Mouse (Mus musculus) limb, embryonic 11.5 days (tissue): Measurements from ENCODE around the gene Birc5. TPM values are rescaled to one million over a fixed set of nuclear protein-coding genes. Genes with fewer than 3 reads are reported as not detected.
A peak's percentile ranks its signal among the peaks of the same experiment; 100 is the strongest.
"Not testable (repeated sequence)": the region's sequence is repeated elsewhere in the genome, so short reads cannot be mapped to it uniquely, and the experiment has no call there.

Experiments used
- ATAC-seq: fragments of 200-750 bp; cut with Nextera tagmentation; 2 replicates; pipeline ENCODE4 v1.8.0; 2017; ENCODE audit warnings: low read depth; ENCODE audit not compliant: insufficient number of reproducible peaks, low FRiP score, low TSS enrichment
- DNase-seq: peaks from one replicate; pipeline ENCODE4 v3.0.0-alpha.2; 2015; ENCODE audit warnings: low spot score
- H3K27ac ChIP-seq: fragments of 300-500 bp; sonication (generic); replicated peaks from 2 replicates; pipeline ENCODE4 v1.5.1; 2014; ENCODE audit warnings: low read depth, mild to moderate bottlenecking, low read length
- H3K27me3 ChIP-seq: fragments of 300-500 bp; sonication (generic); 2 replicates; pipeline ENCODE4 v1.6.1; 2014; ENCODE audit warnings: mild to moderate bottlenecking, low read length, mixed read lengths; ENCODE audit not compliant: control insufficient read depth, insufficient read depth
- H3K36me3 ChIP-seq: fragments of 300-500 bp; sonication (generic); 2 replicates; pipeline ENCODE4 v1.6.1; 2014; ENCODE audit warnings: mild to moderate bottlenecking, low read length, moderate library complexity, mixed read lengths; ENCODE audit not compliant: control insufficient read depth, insufficient read depth
- H3K4me1 ChIP-seq: fragments of 300-500 bp; sonication (generic); 2 replicates; pipeline ENCODE4 v1.6.1; 2014; ENCODE audit warnings: low read length, mixed read lengths; ENCODE audit not compliant: control insufficient read depth, insufficient read depth
- H3K4me2 ChIP-seq: fragments of 300-500 bp; sonication (generic); 2 replicates; pipeline ENCODE4 v1.6.1; 2014; ENCODE audit warnings: low read depth, mild to moderate bottlenecking, moderate library complexity; ENCODE audit not compliant: severe bottlenecking
- H3K4me3 ChIP-seq: fragments of 300-500 bp; sonication (generic); 2 replicates; pipeline ENCODE4 v1.5.1; 2014; ENCODE audit warnings: low read depth, low read length
- H3K9ac ChIP-seq: fragments of 300-500 bp; sonication (generic); 2 replicates; pipeline ENCODE4 v1.6.1; 2014; ENCODE audit warnings: mild to moderate bottlenecking, low read length
- H3K9me3 ChIP-seq: fragments of 300-500 bp; sonication (generic); 2 replicates; pipeline ENCODE4 v1.6.1; 2016; ENCODE audit warnings: low read length; ENCODE audit not compliant: control insufficient read depth
- WGBS: fragments of 180-500 bp; shearing (Covaris S2); extraction: QIAGEN DNeasy Blood & Tissue Kit; methylation state at CpG from one replicate; pipeline ENCODE4 v1.1.7; 2014; 5-methylcytosine and 5-hydroxymethylcytosine counted together
- polyA plus RNA-seq: library from polyadenylated mRNA; unstranded; fragments of >200 nt; fragmentation: Nextera tagmentation; extraction: Ambion mirVana; gene quantifications from 2 replicates; pipeline ENCODE4 v1.2.1, GENCODE M21; 2014

Gene Birc5
- polyA plus RNA-seq, 1 experiment from 2014 or later, result 435 TPM

GRCm38 (mm10) chr11:117828888-117829604 is 20.0 kb upstream of the Birc5 start:
- ATAC-seq (no peak), DNase-seq (no peak)
- no peaks in the 10 kb centered on the region for H3K27me3 ChIP-seq
- peaks cover 15% of the 10 kb centered on the region for H3K4me1 ChIP-seq
- WGBS, result 66% methylated on average over 9 of the region's 9 CpGs
- no peak overlapping the region for H3K27ac ChIP-seq
- no peak overlapping the region for H3K9ac ChIP-seq
- no peak overlapping the region for H3K4me3 ChIP-seq
- H3K9me3 ChIP-seq, result no peaks in the 10 kb centered on the region
- H3K4me2 ChIP-seq, result no peak overlapping the region
- H3K36me3 ChIP-seq, result no peaks in the 10 kb centered on the region

- Histone ChIP-seq H3K4me3 (no peak overlapping the region), H3K4me1 (peaks cover 10% of the 10 kb centered on the region), H3K4me2 (no peak overlapping the region), H3K27ac (no peak overlapping the region), H3K9ac (no peak overlapping the region), H3K9me3 (no peaks in the 10 kb centered on the region), H3K27me3 (no peaks in the 10 kb centered on the region), H3K36me3 (no peaks in the 10 kb centered on the region)
- WGBS, result 85% methylated on average over 2 of the region's 2 CpGs
- DNase-seq (no peak), ATAC-seq (no peak)
Measured at GRCm38 (mm10) chr11:117829671-117830215, 19.3 kb upstream of the Birc5 start.

GRCm38 (mm10) chr11:117830401-117830800 is 18.6 kb upstream of the Birc5 start:
- no peaks in the 10 kb centered on the region for H3K27me3 ChIP-seq
- H3K4me1 ChIP-seq, result peaks cover 10% of the 10 kb centered on the region
- H3K4me2 ChIP-seq, result no peak overlapping the region
- H3K27ac ChIP-seq, result no peak overlapping the region
- H3K4me3 ChIP-seq, result no peak overlapping the region
- 88% methylated on average over 9 of the region's 9 CpGs for WGBS
- no peaks in the 10 kb centered on the region for H3K36me3 ChIP-seq
- H3K9ac ChIP-seq, result no peak overlapping the region
- H3K9me3 ChIP-seq, result no peaks in the 10 kb centered on the region
- no peak for ATAC-seq
- no peak for DNase-seq

DNA sequence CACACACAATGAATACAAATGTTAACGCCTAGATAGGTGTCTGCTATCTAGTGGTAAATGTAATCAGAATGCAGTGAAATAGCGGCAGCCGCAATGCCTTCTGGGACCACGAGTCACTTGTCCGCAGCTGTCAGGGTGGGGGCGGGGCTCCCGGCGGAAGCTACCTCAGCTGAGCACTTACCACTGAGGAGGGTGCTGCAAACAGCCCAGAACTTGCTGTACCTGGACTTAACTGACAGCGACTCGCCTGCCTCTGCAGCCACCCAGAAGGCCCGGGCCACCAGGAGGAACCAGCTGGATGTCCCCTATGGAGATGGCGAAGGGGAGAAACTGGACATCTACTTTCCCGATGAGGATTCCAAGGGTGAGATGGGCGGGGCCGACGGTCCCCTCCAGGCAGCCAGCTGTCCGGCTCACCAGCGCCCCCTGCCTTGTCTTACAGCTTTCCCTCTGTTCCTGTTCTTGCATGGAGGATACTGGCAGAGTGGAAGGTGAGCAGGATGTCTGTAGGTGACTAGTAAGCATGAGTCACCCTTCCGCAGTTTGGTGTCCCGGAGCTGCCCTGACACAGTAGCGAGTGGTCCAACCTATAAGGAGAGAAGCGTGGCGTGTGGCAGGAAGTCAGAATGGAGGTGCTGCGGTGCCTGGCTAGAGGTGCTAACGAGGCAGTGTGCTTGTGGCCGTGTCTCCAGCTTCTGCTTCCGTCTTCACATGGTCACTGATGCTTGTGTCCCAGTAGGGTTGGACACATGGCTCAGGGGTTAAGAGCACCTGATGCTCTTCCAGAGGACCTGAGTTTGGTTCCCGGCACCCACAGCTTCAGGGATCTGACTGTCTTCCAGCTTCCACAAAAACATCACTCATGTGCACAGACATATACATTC is 16.7 kb upstream of the Birc5 start:
- no peaks in the 10 kb centered on the region for H3K9me3 ChIP-seq
- DNase-seq (peak; percentile 86), ATAC-seq (no peak)
- no peak overlapping the region for H3K9ac ChIP-seq
- H3K4me3 ChIP-seq, result 0 out of 2 replicates have a peak overlapping the region, but pooled peaks have one; percentile 7
- H3K27ac ChIP-seq, result no peak overlapping the region
- WGBS, result 20% methylated on average over 28 of the region's 28 CpGs
- no peaks in the 10 kb centered on the region; the same call in 1 of the 2 replicates for H3K4me1 ChIP-seq
- no peaks in the 10 kb centered on the region for H3K27me3 ChIP-seq
- H3K4me2 ChIP-seq, result peak overlapping the region; percentile 41; the same call in 1 of the 2 replicates
- H3K36me3 ChIP-seq, result no peaks in the 10 kb centered on the region

DNA sequence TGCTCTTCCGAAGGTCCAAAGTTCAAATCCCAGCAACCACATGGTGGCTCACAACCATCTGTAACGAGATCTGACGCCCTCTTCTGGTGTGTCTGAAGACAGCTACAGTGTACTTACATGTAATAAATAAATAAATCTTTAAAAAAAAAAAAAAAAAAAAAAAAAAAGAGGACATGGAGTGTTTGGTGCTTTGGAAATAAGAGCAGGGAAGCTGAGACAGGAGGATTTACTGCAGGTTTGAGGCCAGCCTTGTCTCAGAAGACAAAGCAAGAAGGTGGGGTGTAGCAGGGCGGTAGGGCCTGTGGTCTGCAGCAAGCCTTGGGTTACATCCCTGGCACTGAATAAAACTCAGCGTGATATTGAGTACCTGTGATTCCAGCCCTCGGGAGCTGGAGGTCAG is 15.5 kb upstream of the Birc5 start:
- WGBS, result 93% methylated on average over 4 of the region's 6 CpGs
- not testable (repeated sequence) for H3K36me3 ChIP-seq

GRCm38 (mm10) chr11:117834086-117834485 is 15.0 kb upstream of the Birc5 start:
- no peak overlapping the region for H3K27ac ChIP-seq
- H3K4me2 ChIP-seq, result no peak overlapping the region
- DNase-seq, result no peak
- ATAC-seq, result no peak
- H3K9ac ChIP-seq, result no peak overlapping the region
- H3K4me1 ChIP-seq, result no peaks in the 10 kb centered on the region; the same call in 1 of the 2 replicates
- no peaks in the 10 kb centered on the region for H3K36me3 ChIP-seq
- 94% methylated on average over 8 of the region's 8 CpGs for WGBS
- no peaks in the 10 kb centered on the region for H3K27me3 ChIP-seq
- H3K9me3 ChIP-seq, result no peaks in the 10 kb centered on the region
- H3K4me3 ChIP-seq, result no peak overlapping the region

More for the DNA sequence above, 15.5 kb upstream of the Birc5 start:
- not testable (repeated sequence) for H3K9me3 ChIP-seq, ATAC-seq, H3K27me3 ChIP-seq, DNase-seq, H3K9ac ChIP-seq, H3K4me1 ChIP-seq, H3K27ac ChIP-seq, H3K4me3 ChIP-seq, H3K4me2 ChIP-seq

DNA sequence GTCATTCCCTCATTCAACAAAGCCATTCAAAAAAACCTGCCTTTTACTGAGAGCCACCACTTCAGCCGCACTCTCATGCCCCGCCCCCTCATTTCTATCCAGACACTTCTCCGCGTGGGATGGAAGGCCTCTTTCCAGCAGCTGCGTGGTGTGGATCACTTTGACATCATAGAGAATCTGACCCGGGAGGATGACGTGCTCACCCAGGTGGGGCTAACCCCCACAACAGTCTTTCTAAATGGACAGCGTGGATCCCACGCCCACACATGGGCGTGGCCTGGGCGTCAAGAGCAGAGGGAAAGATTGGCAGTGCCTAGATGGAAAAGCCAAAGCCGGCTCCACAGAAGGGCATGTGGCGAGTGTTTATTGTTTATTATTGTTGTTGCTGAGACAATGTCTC is 12.7 kb upstream of the Birc5 start:
- ATAC-seq (no peak), DNase-seq (peak; percentile 33)
- Histone ChIP-seq H3K27ac (no peak overlapping the region), H3K9me3 (no peaks in the 10 kb centered on the region), H3K4me1 (no peaks in the 10 kb centered on the region; the same call in 1 of the 2 replicates), H3K36me3 (no peaks in the 10 kb centered on the region), H3K4me2 (no peak overlapping the region; the same call in 1 of the 2 replicates), H3K9ac (no peak overlapping the region), H3K4me3 (no peak overlapping the region), H3K27me3 (no peaks in the 10 kb centered on the region)
- WGBS, result 35% methylated on average over 13 of the region's 13 CpGs

DNA sequence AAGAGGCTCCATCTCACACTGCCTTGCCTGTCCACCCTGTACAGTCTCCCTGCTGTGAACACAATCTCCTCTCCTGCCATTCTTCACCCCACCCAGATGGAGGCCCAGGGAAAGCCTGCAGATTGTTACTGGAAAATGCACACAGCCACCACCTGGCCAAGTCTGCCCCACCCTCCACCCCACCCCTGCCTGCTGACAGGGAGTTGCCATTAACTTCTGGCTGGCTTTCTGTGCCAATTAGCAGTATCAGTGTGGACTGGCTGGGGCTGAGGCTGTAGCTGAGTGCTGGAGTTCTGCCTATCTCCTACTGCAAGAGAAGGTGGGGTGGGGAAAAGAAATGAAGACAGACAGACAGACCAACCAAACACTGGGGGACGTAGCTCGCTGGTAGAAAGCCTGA is 10.5 kb upstream of the Birc5 start:
- Histone ChIP-seq H3K4me1 (no peaks in the 10 kb centered on the region), H3K27me3 (no peaks in the 10 kb centered on the region), H3K36me3 (no peaks in the 10 kb centered on the region), H3K9me3 (no peaks in the 10 kb centered on the region), H3K27ac (no peak overlapping the region), H3K4me3 (no peak overlapping the region), H3K9ac (no peak overlapping the region), H3K4me2 (no peak overlapping the region)
- DNase-seq (no peak), ATAC-seq (no peak)
- 69% methylated on average over 2 of the region's 2 CpGs for WGBS
